Mouse (Mus musculus): ENCODE measurements around the gene Rnf26. TPM values are rescaled to one million over a fixed set of nuclear protein-coding genes. Genes with fewer than 3 reads are reported as not detected.
A peak's percentile ranks its signal among the peaks of the same experiment; 100 is the strongest.
"Not testable (repeated sequence)": the region's sequence is repeated elsewhere in the genome, so short reads cannot be mapped to it uniquely, and the experiment has no call there.

Gene Rnf26
- polyA plus RNA-seq, 1 experiment from 2014 or later, result 26.0 TPM

DNA sequence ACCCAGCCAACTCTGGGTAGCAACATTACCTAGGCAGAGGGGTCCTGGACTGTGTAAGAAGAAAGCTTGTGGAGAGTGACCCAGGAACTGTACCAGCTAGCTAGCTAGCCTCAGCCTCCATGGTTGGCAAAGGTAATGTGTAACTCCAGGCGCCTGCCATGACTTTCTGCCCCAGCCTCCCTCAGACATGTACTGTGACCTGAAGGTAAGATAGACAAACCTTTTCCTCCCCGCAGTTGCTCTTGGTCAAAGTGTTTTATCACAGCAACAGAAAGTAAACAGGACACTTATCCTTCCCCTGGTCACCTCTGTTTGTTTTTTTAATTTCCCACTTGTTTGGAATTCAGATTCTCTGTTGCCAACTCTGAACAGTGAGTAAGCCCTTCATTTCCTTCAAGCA, 1.1 kb upstream of the Rnf26 start:
- H3K36me3 ChIP-seq (ENCODE audit: control insufficient read depth, insufficient read depth, low read length), result no peaks in the 10 kb centered on the region
- ATAC-seq, result no peak
- peaks cover 16% of the 10 kb centered on the region for H3K4me1 ChIP-seq (ENCODE audit: control insufficient read depth, insufficient read depth, low read length)
- no peaks in the 10 kb centered on the region for H3K9me3 ChIP-seq (replicated peaks; ENCODE audit: control insufficient read depth, low read length, poor library complexity, severe bottlenecking)
- no peak overlapping the region for H3K9ac ChIP-seq (ENCODE audit: low read depth, low read length)
- no peaks in the 10 kb centered on the region for H3K27me3 ChIP-seq (ENCODE audit: control insufficient read depth, insufficient read depth, low read depth, low read length)
- 92% methylated on average over 2 of the region's 2 CpGs for WGBS
- no peak overlapping the region for H3K4me2 ChIP-seq (ENCODE audit: low read length)
- H3K27ac ChIP-seq (ENCODE audit: low read length), result no peak overlapping the region
- H3K4me3 ChIP-seq (ENCODE audit: low read depth, low read length), result no peak overlapping the region

DNA sequence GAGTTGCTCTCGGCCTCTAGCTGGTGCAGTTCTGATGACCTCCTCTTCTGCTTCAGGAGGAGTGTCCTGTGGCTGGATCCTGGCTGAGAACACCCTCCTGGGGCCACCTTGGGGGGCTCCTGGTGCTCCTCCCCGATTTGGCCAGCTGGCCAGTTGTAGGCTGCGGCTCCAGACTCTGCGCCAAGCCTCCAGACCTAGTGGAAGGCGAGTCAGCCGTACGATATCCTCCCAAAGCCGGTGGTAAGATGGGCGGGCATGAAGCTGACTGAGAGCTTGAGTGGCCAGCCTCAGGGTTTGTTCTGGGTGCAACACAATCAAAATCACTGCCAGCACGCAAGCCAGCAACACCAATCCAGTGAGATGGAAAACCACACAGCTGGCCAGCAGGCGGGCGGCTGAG, 1.4 kb downstream of the Rnf26 start:
- H3K9me3 ChIP-seq (replicated peaks; ENCODE audit: control insufficient read depth, low read length, poor library complexity, severe bottlenecking); ATAC-seq; H3K36me3 ChIP-seq (ENCODE audit: control insufficient read depth, insufficient read depth, low read length); H3K27ac ChIP-seq (ENCODE audit: low read length); H3K27me3 ChIP-seq (ENCODE audit: control insufficient read depth, insufficient read depth, low read depth, low read length); H3K4me3 ChIP-seq (ENCODE audit: low read depth, low read length); H3K9ac ChIP-seq (ENCODE audit: low read depth, low read length): not testable (repeated sequence)
- H3K4me2 ChIP-seq (ENCODE audit: low read length), result peak overlapping the region; percentile 53; the same call in 1 of the 2 replicates
- H3K4me1 ChIP-seq (ENCODE audit: control insufficient read depth, insufficient read depth, low read length), result peaks cover 38% of the 10 kb centered on the region
- 75% methylated on average over 9 of the region's 12 CpGs for WGBS

DNA sequence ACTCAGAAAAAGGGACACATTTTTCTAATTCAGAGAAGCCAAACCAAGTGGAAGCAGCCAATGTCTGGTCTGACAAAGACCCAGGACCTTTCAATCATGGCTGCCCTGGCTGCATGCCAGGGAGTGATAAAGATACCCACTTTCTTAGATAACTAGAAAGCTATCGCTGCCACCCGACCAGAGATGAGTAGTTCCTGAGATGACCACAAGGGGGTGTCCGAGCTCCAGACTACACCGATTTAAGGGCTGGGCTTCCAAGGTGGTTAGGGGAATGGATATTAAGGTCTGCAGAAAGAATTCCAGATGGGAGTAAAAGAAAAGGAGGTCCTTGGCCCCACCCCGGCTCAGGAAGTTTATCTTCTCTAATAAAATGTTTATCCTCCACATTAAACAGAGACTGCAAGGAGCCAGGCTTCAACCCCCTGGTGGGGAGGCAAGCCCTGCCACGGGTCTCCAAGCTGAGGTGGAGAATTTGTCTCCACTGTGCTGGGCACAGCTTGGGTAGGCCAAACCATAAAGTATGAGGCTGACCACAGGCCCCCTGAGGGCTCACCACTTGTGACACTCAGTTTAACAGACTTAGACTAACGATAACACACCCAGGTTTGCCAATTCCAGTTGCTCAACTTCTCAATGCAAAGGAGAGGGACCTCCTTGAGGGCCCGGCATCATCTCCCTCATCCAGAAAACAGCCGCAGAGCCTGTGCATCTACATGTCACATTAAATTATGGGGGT, 3.8 kb downstream of the Rnf26 start:
- H3K4me2 ChIP-seq (ENCODE audit: low read length), result peak overlapping the region; percentile 29; the same call in 1 of the 2 replicates
- WGBS, result 36% methylated on average over 9 of the region's 9 CpGs
- H3K27me3 ChIP-seq (ENCODE audit: control insufficient read depth, insufficient read depth, low read depth, low read length), result no peaks in the 10 kb centered on the region
- no peak for ATAC-seq
- H3K4me3 ChIP-seq (ENCODE audit: low read depth, low read length), result no peak overlapping the region
- peaks cover 40% of the 10 kb centered on the region for H3K4me1 ChIP-seq (ENCODE audit: control insufficient read depth, insufficient read depth, low read length)
- no peaks in the 10 kb centered on the region for H3K9me3 ChIP-seq (replicated peaks; ENCODE audit: control insufficient read depth, low read length, poor library complexity, severe bottlenecking)
- peak overlapping the region; percentile 33; the same call in 1 of the 2 replicates for H3K9ac ChIP-seq (ENCODE audit: low read depth, low read length)
- no peak overlapping the region for H3K27ac ChIP-seq (ENCODE audit: low read length)
- no peaks in the 10 kb centered on the region for H3K36me3 ChIP-seq (ENCODE audit: control insufficient read depth, insufficient read depth, low read length)

DNA sequence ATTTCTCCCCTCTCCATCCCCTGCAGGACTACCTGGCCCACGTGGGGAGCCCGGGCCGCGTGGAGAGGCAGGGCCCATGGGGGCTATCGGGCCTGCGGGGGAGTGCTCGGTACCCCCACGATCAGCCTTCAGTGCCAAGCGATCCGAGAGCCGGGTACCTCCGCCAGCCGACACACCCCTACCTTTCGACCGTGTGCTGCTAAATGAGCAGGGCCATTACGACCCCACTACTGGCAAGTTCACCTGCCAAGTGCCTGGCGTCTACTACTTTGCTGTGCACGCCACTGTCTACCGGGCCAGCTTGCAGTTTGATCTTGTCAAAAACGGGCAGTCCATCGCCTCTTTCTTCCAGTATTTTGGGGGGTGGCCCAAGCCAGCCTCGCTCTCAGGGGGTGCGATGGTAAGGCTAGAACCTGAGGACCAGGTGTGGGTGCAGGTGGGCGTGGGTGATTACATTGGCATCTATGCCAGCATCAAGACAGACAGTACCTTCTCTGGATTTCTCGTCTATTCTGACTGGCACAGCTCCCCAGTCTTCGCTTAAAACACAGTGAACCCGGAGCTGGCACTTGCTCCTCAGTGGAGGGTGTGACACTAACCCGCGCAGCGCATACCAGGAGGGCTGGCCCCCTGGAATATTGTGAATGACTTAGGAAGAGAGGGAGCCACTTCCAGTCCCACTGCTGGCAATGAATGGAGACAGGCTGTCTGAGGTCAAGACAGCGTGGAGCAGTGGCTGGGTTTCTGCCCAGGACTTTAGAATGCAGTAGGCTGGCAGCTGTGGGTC, 4.9 kb downstream of the Rnf26 start:
- Histone ChIP-seq H3K27me3 (ENCODE audit: control insufficient read depth, insufficient read depth, low read depth, low read length) (no peaks in the 10 kb centered on the region), H3K9me3 (replicated peaks; ENCODE audit: control insufficient read depth, low read length, poor library complexity, severe bottlenecking) (no peaks in the 10 kb centered on the region), H3K9ac (ENCODE audit: low read depth, low read length) (0 out of 2 replicates have a peak overlapping the region, but pooled peaks have one; percentile 15), H3K36me3 (ENCODE audit: control insufficient read depth, insufficient read depth, low read length) (no peaks in the 10 kb centered on the region), H3K27ac (ENCODE audit: low read length) (no peak overlapping the region), H3K4me2 (ENCODE audit: low read length) (no peak overlapping the region; the same call in 1 of the 2 replicates), H3K4me1 (ENCODE audit: control insufficient read depth, insufficient read depth, low read length) (peaks cover 38% of the 10 kb centered on the region), H3K4me3 (ENCODE audit: low read depth, low read length) (no peak overlapping the region)
- no peak for ATAC-seq
- 71% methylated on average over 26 of the region's 31 CpGs for WGBS

- no peak for ATAC-seq
- H3K4me3 ChIP-seq (ENCODE audit: low read depth, low read length), result peak overlapping the region; percentile 7; the same call in 1 of the 2 replicates
- H3K27ac ChIP-seq (ENCODE audit: low read length), result peak overlapping the region; percentile 58
- H3K4me2 ChIP-seq (ENCODE audit: low read length), result peak overlapping the region; percentile 37
- peaks cover 38% of the 10 kb centered on the region for H3K4me1 ChIP-seq (ENCODE audit: control insufficient read depth, insufficient read depth, low read length)
- 24% methylated on average over 25 of the region's 25 CpGs for WGBS
- no peaks in the 10 kb centered on the region for H3K27me3 ChIP-seq (ENCODE audit: control insufficient read depth, insufficient read depth, low read depth, low read length)
- no peaks in the 10 kb centered on the region for H3K36me3 ChIP-seq (ENCODE audit: control insufficient read depth, insufficient read depth, low read length)
- no peaks in the 10 kb centered on the region for H3K9me3 ChIP-seq (replicated peaks; ENCODE audit: control insufficient read depth, low read length, poor library complexity, severe bottlenecking)
- H3K9ac ChIP-seq (ENCODE audit: low read depth, low read length), result 0 out of 2 replicates have a peak overlapping the region, but pooled peaks have one; percentile 15
These were observed 5.6 kb downstream of the Rnf26 start for GRCm38 (mm10) chr9:44107557-44108179.

GRCm38 (mm10) chr9:44107110-44107509, 6.2 kb downstream of the Rnf26 start, which contains the start of gene C1qtnf5:
Gene C1qtnf5 (plus strand): TSS chr9:44107245.
- 18% methylated on average over 8 of the region's 8 CpGs for WGBS
- H3K27me3 ChIP-seq (ENCODE audit: control insufficient read depth, insufficient read depth, low read depth, low read length), result no peaks in the 10 kb centered on the region
- H3K9ac ChIP-seq (ENCODE audit: low read depth, low read length), result 0 out of 2 replicates have a peak within 1 kb of the TSS, but pooled peaks have one; percentile 15
- H3K4me3 ChIP-seq (ENCODE audit: low read depth, low read length), result peak within 1 kb of the TSS; percentile 7; the same call in 1 of the 2 replicates
- H3K27ac ChIP-seq (ENCODE audit: low read length), result peak within 1 kb of the TSS; percentile 58
- peak within 1 kb of the TSS; percentile 37 for H3K4me2 ChIP-seq (ENCODE audit: low read length)
- ATAC-seq, result peak; percentile 59
- no peaks in the 10 kb centered on the region for H3K9me3 ChIP-seq (replicated peaks; ENCODE audit: control insufficient read depth, low read length, poor library complexity, severe bottlenecking)
- H3K4me1 ChIP-seq (ENCODE audit: control insufficient read depth, insufficient read depth, low read length), result peaks cover 38% of the 10 kb centered on the region
- no peaks in the 10 kb centered on the region for H3K36me3 ChIP-seq (ENCODE audit: control insufficient read depth, insufficient read depth, low read length)

GRCm38 (mm10) chr9:44106596-44106995, 6.7 kb downstream of the Rnf26 start:
- H3K9ac ChIP-seq (ENCODE audit: low read depth, low read length), result no peak overlapping the region
- no peaks in the 10 kb centered on the region for H3K9me3 ChIP-seq (replicated peaks; ENCODE audit: control insufficient read depth, low read length, poor library complexity, severe bottlenecking)
- no peak overlapping the region for H3K4me3 ChIP-seq (ENCODE audit: low read depth, low read length)
- H3K27me3 ChIP-seq (ENCODE audit: control insufficient read depth, insufficient read depth, low read depth, low read length), result no peaks in the 10 kb centered on the region
- no peaks in the 10 kb centered on the region for H3K36me3 ChIP-seq (ENCODE audit: control insufficient read depth, insufficient read depth, low read length)
- peaks cover 38% of the 10 kb centered on the region for H3K4me1 ChIP-seq (ENCODE audit: control insufficient read depth, insufficient read depth, low read length)
- ATAC-seq, result no peak
- peak overlapping the region; percentile 19 for H3K27ac ChIP-seq (ENCODE audit: low read length)
- no peak overlapping the region for H3K4me2 ChIP-seq (ENCODE audit: low read length)
- 48% methylated on average over 4 of the region's 4 CpGs for WGBS

GRCm38 (mm10) chr9:44106182-44106581, 7.1 kb downstream of the Rnf26 start:
- peaks cover 38% of the 10 kb centered on the region for H3K4me1 ChIP-seq (ENCODE audit: control insufficient read depth, insufficient read depth, low read length)
- no peak overlapping the region for H3K4me3 ChIP-seq (ENCODE audit: low read depth, low read length)
- no peaks in the 10 kb centered on the region for H3K36me3 ChIP-seq (ENCODE audit: control insufficient read depth, insufficient read depth, low read length)
- no peaks in the 10 kb centered on the region for H3K9me3 ChIP-seq (replicated peaks; ENCODE audit: control insufficient read depth, low read length, poor library complexity, severe bottlenecking)
- no peak overlapping the region for H3K9ac ChIP-seq (ENCODE audit: low read depth, low read length)
- no peak overlapping the region for H3K4me2 ChIP-seq (ENCODE audit: low read length)
- no peak for ATAC-seq
- no peak overlapping the region for H3K27ac ChIP-seq (ENCODE audit: low read length)
- 91% methylated on average over 7 of the region's 7 CpGs for WGBS
- no peaks in the 10 kb centered on the region for H3K27me3 ChIP-seq (ENCODE audit: control insufficient read depth, insufficient read depth, low read depth, low read length)
